Mouse (Mus musculus) CD4-positive, CD25-positive, alpha-beta regulatory T cell, adult 4 months (primary cell): Measurements from ENCODE around the gene Mmel1. TPM values are rescaled to one million over a fixed set of nuclear protein-coding genes. Genes with fewer than 3 reads are reported as not detected.
A peak's percentile ranks its signal among the peaks of the same experiment; 100 is the strongest.

Experiments used
- ATAC-seq: one replicate; pipeline ENCODE4 v1.8.0; 2017
- polyA plus RNA-seq, 2 experiments: library from polyadenylated mRNA; unstranded; fragments of 100-300 nt; shearing (Covaris generic); gene quantifications; one replicate each; pipeline ENCODE4 v1.2.1; 2017

The Mmel1 gene
- polyA plus RNA-seq: not detected

GRCm38 (mm10) chr4:154869440-154869839 lies at the start of gene Mmel1:
TSS of gene Mmel1 (plus strand) at chr4:154869585.
- no peak for ATAC-seq

GRCm38 (mm10) chr4:154825662-154826061 lies 43.7 kb upstream of the Mmel1 start:
- ATAC-seq: no peak

GRCm38 (mm10) chr4:154826224-154826623 lies 43.2 kb upstream of the Mmel1 start:
- no peak for ATAC-seq

GRCm38 (mm10) chr4:154827181-154827580 lies 42.2 kb upstream of the Mmel1 start:
- no peak for ATAC-seq

GRCm38 (mm10) chr4:154827861-154828610 lies 41.3 kb upstream of the Mmel1 start:
- ATAC-seq: no peak

GRCm38 (mm10) chr4:154831915-154832573 lies 37.3 kb upstream of the Mmel1 start:
- no peak for ATAC-seq

GRCm38 (mm10) chr4:154836183-154836915 lies 33.0 kb upstream of the Mmel1 start:
- ATAC-seq: no peak

- no peak for ATAC-seq
These were observed 32.2 kb upstream of the Mmel1 start, which contains the start of gene Ttc34 for GRCm38 (mm10) chr4:154837170-154837569. TSS of gene Ttc34 (plus strand) at chr4:154837459.

- ATAC-seq: no peak
These were observed 30.6 kb upstream of the Mmel1 start for GRCm38 (mm10) chr4:154838741-154839140.

- ATAC-seq: no peak
These were observed 30.0 kb upstream of the Mmel1 start for GRCm38 (mm10) chr4:154839406-154839805.

GRCm38 (mm10) chr4:154852696-154853095 lies 16.7 kb upstream of the Mmel1 start:
- no peak for ATAC-seq

- no peak for ATAC-seq
These were observed 15.5 kb upstream of the Mmel1 start for GRCm38 (mm10) chr4:154853881-154854280.

GRCm38 (mm10) chr4:154854676-154855345 lies 14.6 kb upstream of the Mmel1 start:
- ATAC-seq: peak; percentile 67

- ATAC-seq: peak; percentile 53
These were observed 13.5 kb upstream of the Mmel1 start for GRCm38 (mm10) chr4:154855721-154856479.

GRCm38 (mm10) chr4:154856480-154856837 lies 12.9 kb upstream of the Mmel1 start:
- ATAC-seq: no peak

GRCm38 (mm10) chr4:154856882-154857281 lies 12.5 kb upstream of the Mmel1 start:
- no peak for ATAC-seq

- ATAC-seq: no peak
These were observed 11.8 kb upstream of the Mmel1 start for GRCm38 (mm10) chr4:154857366-154858240.

- no peak for ATAC-seq
These were observed 10.8 kb upstream of the Mmel1 start for GRCm38 (mm10) chr4:154858601-154859000.

- ATAC-seq: no peak
These were observed 7.4 kb upstream of the Mmel1 start for GRCm38 (mm10) chr4:154861967-154862366.

GRCm38 (mm10) chr4:154863436-154863935 lies 5.9 kb upstream of the Mmel1 start:
- no peak for ATAC-seq

GRCm38 (mm10) chr4:154864271-154864771 lies 5.1 kb upstream of the Mmel1 start:
- ATAC-seq: peak; percentile 97
